Comparison of ENCODE assay signal across 8 mouse cellular contexts in the genomic region with DNA sequence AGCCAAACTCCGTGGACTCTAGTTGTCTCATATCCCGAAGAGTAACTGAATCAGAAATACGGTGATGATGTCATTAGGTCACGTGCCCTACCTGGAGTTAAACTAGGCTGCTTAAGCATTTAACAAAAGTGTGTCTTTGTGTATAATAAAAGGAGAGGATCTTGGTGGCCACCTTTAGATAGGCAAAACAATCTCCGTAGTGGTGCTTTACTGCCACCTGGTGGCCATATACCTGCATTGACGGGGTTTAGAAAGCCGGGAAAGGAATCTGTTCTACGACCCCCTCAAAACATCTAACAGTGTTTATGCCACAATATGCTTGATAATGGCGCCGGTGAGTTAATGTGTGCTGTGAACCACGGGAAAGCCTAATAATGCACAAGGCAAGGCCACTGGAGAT.
DNase-seq lines count a peak whose midpoint lies in the region; ATAC-seq and TF ChIP-seq lines count a peak whose summit lies in the region.

No protein-coding gene starts in this region.

- no peaks in the 10 kb centered on the region for H3K9me3 ChIP-seq in liver, embryonic 11.5 days (ENCODE audit: control insufficient read depth, low read length)

- whole genome bisulfite sequencing in liver, embryonic 11.5 days: 17% methylated on average over 11 of the region's 11 CpGs

- no peaks in the 10 kb centered on the region for H3K27me3 ChIP-seq in liver, embryonic 11.5 days (replicated peaks; ENCODE audit: control insufficient read depth, insufficient read depth, low read length)

- TF ChIP-seq CTCF in gastrocnemius, adult 2 months (IDR thresholded peaks at IDR 0.05): peak; percentile 87

- no peaks in the 10 kb centered on the region for H3K36me3 ChIP-seq in liver, embryonic 11.5 days (ENCODE audit: control insufficient read depth, insufficient read depth, low read length)

- H3K4me2 ChIP-seq in liver, embryonic 11.5 days: no peak overlapping the region

- no peak for ATAC-seq in liver, embryonic 11.5 days (replicated peaks; ENCODE audit: low FRiP score)

- intact Hi-C loops in gastrocnemius, adult 2 months (cut with DNase I): loop anchor here (10.0 kb wide), 3 partner anchors 210 to 1130 kb away; no protein-coding TSS in a partner anchor
- intact Hi-C loops in gastrocnemius, postnatal 14 days (cut with DNase I; ENCODE audit: low total_unique reads): no loop called here

- no peak overlapping the region for H3K9ac ChIP-seq in liver, embryonic 11.5 days (ENCODE audit: low read depth, low read length)

- no peak overlapping the region for H3K27ac ChIP-seq in gastrocnemius, adult 2 months
- H3K27ac ChIP-seq in liver, embryonic 11.5 days (ENCODE audit: low read depth, low read length): no peak overlapping the region

- no peaks in the 10 kb centered on the region for H3K4me1 ChIP-seq in liver, embryonic 11.5 days (replicated peaks; ENCODE audit: control insufficient read depth, insufficient read depth, low read length)

- peak; percentile 45 for DNase-seq in gastrocnemius, adult 2 months
- DNase-seq in gastrocnemius, postnatal 14 days: no peak
- peak; percentile 78 for DNase-seq in 3T3-L1 (ENCODE audit: low read depth, low spot score)
- DNase-seq in adrenal gland, adult 8-10 months: peak; percentile 21
- peak; percentile 83 for DNase-seq in embryo, embryonic 10.5 days (ENCODE audit: low spot score)
- peak; percentile 12 to 44 for DNase-seq in kidney, adult 8-10 months
- peak; percentile 35 for DNase-seq in liver, embryonic 11.5 days (ENCODE audit: low spot score)
- DNase-seq in right cerebral cortex, postnatal 25 days: peak; percentile 26

- no peak overlapping the region; the same call in 1 of the 2 replicates for H3K4me3 ChIP-seq in gastrocnemius, adult 2 months
- no peak overlapping the region for H3K4me3 ChIP-seq in liver, embryonic 11.5 days (ENCODE audit: low read depth, low read length)
